Mouse (Mus musculus): Measurements from ENCODE around the gene Ap3d1. TPM values are rescaled to one million over a fixed set of nuclear protein-coding genes. Genes with fewer than 3 reads are reported as not detected.

The Ap3d1 gene
- total RNA-seq, 2 experiments from 2014 or later: 140 to 153 TPM

DNA sequence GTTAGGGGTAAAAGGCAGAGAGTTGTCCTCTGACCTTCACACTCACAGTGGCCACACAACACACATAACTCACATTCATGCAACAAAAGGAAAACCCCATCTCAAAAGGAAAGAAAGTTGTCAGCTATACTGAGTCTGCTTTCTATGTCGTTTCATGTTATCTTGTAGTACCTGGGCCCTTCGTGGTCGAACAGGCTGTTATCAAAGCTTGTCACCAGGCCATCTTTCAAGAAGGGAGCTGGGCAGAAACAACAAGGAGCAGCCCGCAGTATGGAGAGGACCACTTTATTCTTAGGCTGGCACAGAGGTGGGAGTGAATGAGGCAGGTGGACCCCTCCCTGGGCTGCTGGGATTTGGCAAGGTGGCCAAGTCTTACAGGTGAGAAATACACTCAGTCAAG, 57.1 kb downstream of the Ap3d1 start:
- DNase-seq (ENCODE audit: low spot score in 2 of 2): no peak

DNA sequence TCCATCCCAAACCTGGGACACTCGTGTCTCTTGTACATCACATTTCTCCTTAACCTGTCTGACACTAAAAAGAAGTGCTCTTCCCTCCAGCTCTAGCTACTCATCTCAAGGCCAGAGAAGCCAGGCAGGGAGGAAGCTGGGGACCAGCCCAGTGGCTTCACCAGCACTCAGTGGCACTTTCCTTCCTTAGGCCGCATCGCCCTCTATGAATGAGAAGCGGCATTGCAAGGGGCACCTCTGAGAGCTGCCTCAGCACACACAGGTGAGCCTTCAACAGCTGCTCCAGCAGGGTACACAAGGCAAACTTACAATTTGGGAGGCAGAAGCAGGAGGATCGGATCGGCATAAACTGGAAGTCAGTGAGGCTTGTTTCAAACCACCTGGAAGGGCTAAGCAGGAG, 57.9 kb downstream of the Ap3d1 start:
- peak in 1 of 2 experiments; percentile 37 for DNase-seq (ENCODE audit: low spot score in 2 of 2)

DNA sequence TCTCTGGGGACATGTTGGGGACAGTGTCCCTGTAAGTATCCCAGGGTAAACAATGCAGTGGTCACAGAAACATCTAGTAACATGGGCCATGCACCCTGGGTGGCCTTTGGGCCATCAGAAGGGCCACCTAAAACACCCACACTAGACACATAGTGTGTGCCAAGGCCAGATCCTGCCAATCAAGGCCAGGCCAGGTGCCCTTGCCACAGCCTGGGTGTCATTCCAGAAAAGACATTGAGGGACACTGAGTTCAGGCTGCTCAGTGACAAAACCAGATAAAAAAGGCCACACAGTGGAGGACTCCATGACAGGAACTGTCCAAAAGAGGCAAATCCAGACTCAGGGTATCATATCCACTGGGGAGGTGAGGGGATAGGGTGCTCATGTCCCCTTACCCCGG, 58.4 kb downstream of the Ap3d1 start:
- DNase-seq (ENCODE audit: low spot score in 2 of 2): no peak

DNA sequence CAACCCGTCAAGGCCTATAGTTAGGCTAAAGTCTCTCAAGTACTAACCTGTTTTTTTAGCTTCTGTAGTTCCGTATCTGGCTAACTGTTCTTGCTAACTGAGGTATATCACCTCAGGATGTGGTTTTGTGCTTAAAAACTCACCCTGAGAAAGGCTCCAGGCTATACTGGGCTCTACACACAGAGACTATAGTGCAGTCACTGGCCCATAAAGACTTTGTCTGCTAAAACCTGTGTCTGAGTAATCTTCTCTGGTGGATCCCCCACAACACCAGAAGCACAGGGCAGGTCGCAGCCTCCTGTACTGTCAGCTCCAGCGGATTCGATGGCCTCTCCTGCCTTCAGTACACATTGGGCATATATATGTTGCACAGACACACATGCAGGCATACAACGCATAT, 60.1 kb downstream of the Ap3d1 start:
- DNase-seq (ENCODE audit: low spot score in 2 of 2): no peak

DNA sequence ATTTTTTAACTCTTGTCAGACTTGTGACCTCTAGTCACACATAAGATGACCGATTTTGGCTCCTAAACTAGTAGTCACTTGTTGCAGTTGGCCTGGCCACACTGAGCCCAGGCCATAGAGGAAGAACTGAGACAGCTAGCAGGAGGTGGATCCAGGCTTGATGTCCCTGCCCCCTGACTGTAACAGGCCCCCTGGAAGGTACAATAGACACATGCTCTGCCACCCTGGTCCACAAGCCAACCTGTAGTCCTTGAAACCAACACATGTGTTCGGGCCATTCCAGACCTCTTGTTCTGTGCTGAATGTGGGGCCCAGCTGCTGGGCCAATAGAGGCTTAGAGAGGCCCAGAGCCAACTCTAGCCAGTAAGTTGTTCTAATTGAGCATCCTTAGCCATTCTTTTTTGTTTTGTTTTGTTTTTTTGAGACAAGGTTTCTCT, 61.8 kb downstream of the Ap3d1 start:
- DNase-seq (ENCODE audit: low spot score in 2 of 2): no peak

DNA sequence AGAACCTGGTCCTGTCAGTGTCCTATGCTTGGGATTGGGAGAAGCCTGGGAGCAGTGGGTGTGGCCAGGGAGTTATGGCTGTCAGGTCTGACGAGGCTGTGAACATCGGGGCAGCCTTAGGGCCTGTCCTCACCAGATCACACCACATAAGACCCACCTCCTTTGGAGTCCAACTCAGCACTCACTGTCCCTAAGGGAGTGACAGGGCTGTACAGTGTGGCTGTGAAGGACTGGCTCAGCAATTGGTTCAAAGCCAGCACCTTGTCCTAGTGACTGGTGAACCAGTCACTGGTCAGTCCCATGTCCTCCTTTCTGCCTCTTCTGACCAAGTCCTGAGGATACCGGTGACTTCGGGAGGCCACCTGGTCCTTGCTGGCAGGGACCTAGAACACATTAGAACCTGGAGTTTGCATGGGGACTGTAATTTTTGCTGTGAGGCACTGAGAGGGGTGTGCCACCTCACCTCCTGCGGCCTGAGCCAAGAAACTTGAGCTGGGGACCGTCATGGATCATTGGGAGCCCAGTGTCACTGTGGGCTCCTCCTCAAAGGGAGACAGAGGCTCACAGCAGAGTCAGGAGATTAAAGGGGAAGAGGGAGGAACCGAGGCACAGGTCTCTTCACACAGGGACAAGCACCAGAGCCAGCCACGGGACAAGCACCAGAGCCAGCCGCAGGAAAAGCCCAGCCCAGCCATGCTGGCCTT, 62.4 kb downstream of the Ap3d1 start:
- no peak for DNase-seq (ENCODE audit: low spot score in 2 of 2)

DNA sequence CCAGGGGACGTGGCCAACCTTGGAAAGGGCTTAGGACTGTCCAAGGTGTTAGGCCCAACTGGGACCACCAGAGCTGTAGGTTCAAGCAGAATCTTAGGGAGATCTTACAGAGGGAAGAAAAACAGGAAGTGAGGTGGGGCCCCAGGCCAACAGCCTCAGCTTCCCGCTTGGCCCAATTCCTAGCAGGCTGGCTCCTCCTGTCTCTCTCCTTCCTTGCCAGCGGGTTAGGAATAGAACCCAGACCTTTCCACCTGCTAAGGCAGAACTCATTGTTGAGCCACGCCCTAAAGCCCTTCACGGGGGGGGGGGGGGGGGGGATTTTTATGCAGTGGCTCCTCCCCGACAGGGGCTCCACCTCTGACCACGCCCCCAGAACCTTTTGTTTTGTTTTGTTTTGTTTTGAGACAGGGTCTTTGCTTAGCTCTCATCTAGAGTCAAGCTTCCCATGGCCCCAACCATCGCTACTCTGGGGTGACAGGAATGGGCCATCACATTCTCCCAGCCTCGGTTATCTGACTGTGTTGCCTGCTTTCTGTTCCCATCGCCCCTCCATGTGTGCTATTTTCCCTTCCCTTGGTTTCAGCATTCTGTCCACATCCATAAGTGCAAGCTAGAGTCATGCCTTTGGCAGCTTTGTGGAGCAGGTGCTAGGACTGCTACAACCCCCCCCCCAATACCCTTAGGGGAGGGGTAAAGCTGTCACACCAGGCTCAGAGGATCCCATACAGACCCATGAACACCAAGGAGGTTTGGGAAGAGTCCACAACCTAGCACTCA, 63.3 kb downstream of the Ap3d1 start:
- no peak for DNase-seq (ENCODE audit: low spot score in 2 of 2)

DNA sequence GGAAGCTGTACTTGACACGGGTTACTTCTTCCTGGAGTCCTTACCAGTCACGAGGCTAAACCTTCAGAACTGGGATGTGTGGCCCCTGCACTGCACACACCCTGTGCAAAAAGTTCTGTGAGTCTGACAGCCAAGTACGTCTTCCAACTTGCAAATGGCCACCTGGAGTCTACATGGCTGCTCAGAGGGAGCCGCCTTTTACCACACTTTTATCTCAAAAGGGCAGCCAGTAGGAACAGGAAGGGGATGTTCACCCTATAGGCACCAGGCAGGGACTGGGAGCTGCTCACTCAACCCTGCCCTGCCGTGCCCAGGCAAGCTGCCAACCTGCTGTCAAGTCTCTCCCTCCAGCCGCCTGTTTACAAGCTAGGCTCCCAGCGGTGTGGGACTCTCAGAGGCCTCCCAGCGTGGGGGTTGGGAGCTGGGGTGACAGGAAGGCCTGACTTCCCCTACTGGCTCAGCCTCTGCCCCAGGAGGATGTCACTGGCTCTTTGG, 64.1 kb downstream of the Ap3d1 start, which contains the start of gene Mknk2:
Mknk2 (minus strand) TSS at position 171 of the 495 bp plus-strand sequence.
- peak; percentile 71 to 72 for DNase-seq (ENCODE audit: low spot score in 2 of 2)

DNA sequence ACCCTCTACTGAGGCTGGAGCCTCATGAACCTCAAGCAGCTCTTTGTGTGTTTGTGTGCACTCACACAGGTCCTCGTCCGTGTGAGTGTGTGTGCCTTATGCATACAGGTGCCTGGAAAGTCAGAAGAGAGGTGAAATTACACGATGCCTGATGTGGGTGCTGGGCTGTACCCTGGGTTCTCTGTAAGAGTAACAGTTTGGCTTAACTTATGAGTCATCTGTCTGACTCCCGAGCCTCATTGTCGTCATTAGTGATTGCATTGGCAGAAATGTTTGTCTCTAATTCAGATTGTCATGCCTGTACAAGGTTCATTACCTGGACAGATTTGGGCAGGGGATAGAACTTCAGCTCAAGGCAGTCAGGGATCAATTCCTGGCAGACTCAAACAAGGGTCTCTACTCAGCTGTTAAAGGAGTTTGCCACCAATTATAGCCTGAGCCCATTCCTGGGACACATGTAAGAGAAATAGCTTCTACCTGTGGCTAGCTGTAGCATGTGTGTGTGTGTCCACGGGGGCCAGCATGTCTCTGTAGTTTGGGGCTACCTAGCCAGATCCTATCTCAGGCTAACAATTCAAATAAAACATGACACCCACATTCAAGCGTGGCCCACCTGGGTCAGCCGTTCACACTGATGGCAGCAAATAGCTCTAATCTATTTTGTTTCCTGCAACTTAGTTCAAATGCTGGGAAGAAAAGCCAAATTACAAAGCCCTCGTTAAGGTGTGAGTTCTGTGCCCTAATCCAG, 64.8 kb downstream of the Ap3d1 start:
- no peak for DNase-seq (ENCODE audit: low spot score in 2 of 2)

DNA sequence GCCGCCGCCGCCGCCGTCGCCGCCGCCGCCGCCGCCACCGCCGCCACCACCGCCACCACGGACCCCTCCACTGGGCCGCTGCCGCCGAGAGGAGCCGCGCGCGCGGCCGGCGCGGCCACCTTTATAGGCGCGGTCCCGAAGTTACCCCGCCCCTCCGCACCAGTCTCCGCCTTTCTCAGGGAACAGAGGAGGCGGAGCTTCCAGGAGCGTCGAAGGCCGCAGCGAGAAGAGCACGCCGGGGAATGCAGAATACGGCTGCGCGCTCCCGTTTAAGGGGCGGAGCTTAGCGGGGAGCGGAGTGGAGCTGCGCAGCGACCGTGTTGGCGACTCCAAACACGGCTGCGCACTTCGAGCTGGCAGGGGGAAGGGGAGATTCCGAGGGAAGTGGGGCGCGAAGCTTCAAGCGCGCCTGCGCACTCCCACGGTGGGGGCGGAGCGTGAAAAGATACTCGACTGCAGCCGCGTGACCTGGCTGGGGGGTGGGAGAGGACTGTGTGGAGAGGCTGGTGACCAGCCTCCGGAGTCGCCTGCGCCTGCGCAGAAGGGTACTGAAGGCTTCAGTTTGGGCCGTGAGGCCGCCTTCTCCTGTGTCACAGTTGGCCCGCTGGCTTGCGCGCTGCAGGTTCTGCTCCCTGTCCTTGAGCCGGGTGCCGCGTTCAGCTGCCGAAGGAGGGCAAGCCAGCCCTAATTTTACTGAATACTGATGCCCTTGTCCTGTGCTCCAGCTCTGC, 65.7 kb downstream of the Ap3d1 start:
- peak; percentile 99 for DNase-seq (ENCODE audit: low spot score in 2 of 2)

DNA sequence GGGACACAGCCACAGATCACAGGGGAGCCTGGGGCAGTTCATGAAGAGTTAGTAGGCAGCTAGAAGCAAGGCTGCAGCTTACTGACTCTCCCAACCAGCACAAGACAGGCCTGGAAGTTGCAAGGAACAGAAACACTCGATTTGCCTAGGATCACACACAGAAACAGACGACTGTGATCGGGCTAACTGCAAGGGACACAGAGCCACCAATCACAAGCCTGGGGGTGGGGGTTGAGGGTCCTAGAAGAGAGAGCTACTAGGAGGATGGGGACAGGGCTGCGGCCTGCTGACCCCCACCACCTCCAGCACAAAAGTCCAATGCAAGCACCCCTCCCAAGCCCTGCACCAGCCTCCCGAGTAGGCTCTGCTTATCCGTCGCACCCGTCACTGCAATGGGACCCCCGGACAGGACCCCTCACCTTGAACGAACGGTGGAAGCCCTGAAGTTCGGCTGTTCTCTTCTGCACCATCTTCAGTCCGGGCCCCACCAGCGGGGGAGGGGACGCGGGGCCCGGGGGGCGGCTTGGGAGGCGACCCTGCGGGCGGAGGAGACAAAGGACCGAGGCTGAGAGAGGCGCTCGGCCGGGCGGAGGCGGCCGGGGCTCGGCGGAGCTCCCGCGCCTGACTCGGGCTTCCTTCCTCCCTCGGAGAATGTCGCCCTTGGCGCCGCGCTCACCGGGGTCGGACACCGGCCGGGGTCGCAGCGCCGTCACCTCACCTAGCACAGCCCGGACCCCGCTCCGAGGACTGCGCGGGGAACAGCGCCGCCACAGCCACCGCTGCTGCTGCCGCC, 66.5 kb downstream of the Ap3d1 start:
- no peak for DNase-seq (ENCODE audit: low spot score in 2 of 2)

DNA sequence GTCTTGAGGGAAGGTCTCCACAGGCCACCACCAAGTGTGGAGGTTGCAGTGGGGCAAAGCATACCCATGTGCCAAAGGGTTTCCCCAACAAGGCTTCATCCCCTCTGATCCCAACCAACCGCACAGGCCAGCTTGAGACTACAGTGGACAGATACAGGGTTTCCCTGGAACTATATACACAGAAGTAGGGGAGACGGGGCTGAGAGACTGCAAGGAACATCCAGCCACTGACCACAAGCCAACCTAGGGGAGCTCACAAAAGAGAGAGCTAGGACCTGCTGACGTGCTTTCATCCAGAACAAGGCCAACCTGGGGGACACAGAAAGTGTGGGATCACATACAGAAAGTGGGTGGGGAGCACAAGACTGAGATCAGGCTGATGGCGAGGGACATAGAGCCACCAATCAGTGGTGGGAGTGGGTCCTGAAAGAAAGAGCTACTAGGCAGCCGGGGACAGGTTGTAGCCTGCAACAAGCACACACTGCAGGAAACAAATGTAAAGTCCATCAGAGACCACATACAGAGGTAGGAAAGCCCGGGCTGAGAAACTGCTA, 67.1 kb downstream of the Ap3d1 start:
- no peak for DNase-seq (ENCODE audit: low spot score in 2 of 2)

DNA sequence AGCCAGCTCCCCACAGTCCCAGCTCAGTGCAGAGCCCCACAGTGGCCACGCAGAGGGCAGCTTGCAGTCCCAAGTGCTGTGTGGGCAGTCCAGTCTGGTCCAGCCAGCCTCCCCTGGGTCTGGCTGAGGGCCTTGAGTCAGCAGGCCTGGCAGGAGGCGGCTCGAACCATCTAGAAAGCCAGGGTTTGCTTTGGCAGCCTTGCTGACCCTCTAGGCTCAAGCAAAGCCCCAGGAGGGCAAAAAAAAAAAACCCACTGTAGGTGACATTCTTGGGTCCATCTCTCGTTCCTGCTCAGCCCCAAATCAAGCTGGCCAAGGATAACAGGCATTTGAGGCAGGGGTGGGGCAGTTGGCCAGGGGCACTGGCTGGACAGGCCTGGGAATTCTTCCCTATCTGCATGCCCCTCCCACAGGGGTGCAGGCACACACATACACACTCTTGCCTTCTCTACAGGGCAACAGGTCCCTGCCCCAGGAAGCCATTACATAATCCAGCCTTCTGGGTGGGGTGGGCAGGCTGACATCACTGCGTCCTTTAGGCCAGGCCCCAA, 67.8 kb downstream of the Ap3d1 start:
- DNase-seq (ENCODE audit: low spot score in 2 of 2): no peak

DNA sequence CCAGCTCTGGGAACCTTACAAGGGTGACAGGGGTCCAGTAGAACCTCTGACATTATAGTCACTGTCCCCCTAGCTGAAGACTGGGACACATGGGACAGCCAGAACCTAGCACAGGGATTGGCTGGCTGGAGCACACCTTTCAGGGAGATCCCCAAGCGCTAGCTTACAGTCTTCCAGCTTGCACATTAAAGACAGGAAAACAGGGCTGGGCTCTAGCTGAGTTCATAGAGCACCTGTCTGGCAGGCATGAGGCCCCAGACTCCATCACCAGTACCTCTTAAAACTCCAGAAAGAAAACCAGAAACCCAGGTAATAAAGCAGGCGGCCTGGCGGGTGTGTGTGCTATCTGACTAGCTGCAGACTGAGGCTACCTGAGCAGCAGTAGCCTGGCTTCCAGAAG, 68.4 kb downstream of the Ap3d1 start:
- DNase-seq (ENCODE audit: low spot score in 2 of 2): no peak

DNA sequence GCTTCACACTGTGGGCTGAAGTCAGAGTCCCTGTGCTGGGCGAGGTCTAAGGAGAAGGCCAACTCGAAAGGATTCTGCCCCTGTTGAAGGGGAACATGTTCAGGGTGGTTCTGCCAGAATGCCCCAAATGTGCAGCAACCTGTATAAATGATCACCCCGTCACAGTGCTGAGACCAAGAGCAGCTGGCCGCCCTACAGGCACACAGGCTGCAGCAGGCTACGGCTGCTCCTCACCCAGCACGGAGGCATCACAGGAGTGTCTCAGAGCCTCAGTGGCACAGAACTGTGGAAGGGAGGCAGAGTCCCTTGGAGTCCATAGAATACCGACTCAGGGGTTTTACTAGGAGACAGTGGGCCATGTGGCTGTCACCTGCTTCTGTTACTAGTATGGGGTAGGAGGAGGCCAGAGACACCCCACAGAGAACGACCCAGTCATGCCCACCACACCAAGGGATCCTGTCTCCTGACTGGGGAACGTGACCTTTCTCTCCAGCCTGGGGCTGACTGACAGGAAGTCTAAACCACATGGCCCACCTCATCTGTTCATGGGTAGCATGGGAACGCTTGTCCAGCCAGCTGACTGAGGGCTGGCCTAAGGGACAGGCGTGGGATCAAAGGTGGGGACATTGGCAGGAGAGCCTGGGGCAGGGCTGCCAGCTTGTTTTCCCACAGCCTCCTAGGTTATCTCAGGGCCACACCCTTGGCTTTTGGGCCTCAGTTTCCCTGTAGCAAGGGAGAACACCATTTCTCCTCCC, 70.0 kb downstream of the Ap3d1 start:
- no peak for DNase-seq (ENCODE audit: low spot score in 2 of 2)

DNA sequence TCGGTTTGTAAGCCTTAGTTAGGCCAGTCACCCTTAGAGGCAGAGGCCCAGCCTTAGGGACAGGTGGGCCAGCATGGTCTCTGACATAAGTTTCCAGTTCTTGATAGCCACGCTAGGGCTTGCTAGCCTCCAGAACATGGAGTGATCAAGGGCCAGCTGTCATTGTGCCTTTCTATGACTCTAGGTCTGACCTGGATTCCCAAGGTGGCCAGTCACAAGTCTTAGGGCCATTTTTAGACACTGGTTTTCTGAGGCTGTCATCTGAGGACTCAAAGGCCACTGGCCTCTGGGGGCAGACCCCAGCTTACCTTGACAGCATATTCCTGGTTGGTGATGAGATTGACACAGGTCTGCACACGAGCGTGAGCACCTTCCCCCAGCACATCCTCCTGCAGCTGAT, 70.8 kb downstream of the Ap3d1 start:
- DNase-seq (ENCODE audit: low spot score in 2 of 2): no peak

DNA sequence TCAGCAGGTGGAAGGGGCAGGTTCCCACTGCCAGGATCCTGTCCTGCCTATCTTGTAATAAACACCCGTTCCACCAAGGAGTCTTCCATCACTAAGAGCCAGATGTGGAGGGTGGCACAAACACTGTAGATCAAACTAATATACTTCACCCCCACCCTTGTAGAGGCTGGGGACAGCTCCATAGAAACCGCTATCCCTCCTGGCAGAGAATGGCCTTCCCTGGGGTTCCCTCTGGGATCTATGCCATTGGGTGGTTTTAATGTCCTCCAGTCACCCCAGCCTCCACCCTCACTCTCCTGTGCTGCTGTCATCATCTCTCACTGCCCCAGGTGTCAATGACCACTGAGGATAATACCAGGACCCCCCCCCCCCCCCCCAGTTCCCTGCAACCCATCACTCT, 71.5 kb downstream of the Ap3d1 start:
- no peak for DNase-seq (ENCODE audit: low spot score in 2 of 2)

DNA sequence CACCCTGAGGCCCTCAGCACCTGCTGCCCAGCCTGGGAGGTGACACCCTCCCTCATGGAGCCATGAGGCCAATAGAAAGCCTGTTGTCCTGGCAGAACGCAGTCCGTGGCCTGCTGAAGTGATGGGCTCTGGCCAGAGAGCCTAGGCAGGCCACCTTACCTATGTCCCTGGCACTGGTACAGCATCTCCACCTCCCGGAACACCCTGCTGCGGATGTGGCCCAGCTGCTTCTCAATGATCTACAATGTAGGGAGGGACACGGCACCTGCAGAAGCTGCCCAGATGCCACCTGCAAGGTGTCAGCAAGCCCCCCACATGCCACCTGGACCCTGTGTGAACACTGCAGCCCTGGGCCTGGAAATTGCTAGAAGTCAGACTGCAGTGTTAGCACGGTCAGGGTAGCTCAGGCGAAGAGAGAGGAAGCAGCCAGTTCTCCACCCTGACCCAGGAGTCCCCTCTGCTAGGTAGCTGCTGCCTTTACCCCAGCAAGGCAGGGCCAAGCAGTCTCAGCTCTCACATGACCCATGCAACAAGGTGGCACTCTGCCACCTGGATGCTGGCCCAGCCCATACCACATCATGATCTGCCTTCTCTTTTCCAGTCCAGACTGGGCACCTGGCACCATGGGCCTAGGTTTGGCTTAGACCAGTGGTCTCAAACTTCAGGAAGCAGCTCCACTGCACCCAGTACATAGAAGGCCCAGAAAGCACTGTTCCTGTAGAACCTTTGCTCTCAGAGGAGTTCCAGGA, 72.2 kb downstream of the Ap3d1 start:
- DNase-seq (ENCODE audit: low spot score in 2 of 2): no peak
